Mouse (Mus musculus): ENCODE measurements around the gene Smim22. TPM values are rescaled to one million over a fixed set of nuclear protein-coding genes. Genes with fewer than 3 reads are reported as not detected.

The Smim22 gene
- polyA plus RNA-seq (2012; rRNA removed): 0.87 and 2.6 TPM in 2 replicates

GRCm38 (mm10) chr16:5007067-5007466 lies at the start of gene Smim22:
Gene Smim22 (plus strand): TSS chr16:5007288.

GRCm38 (mm10) chr16:4963797-4964709 lies 43.0 kb upstream of the Smim22 start, which contains the start of gene Anks3:
Gene Anks3 (minus strand): TSS chr16:4964205.

GRCm38 (mm10) chr16:4997553-4997952 lies 9.5 kb upstream of the Smim22 start, which contains the start of gene Sept12:
Gene Sept12 (minus strand): TSS chr16:4997852.

GRCm38 (mm10) chr16:5013054-5013838 lies 6.2 kb downstream of the Smim22 start, which contains the start of gene Rogdi:
Gene Rogdi (minus strand): TSS chr16:5013553.

GRCm38 (mm10) chr16:5049774-5050234 lies 42.7 kb downstream of the Smim22 start, which contains the start of the genes Glyr1 and Ubn1:
Gene Glyr1 (minus strand): TSS chr16:5049863.
Gene Ubn1 (plus strand): TSS chr16:5050057.

Other genes with a start within 250 kb of the Smim22 start
- gene Cdip1, start 217.0 kb upstream of the Smim22 start, polyA plus RNA-seq (2012; rRNA removed): 88.7 and 89.2 TPM in 2 replicates
- 0.01 TPM in 1 of 2 replicates, not detected in the other for gene 4930562C15Rik, start 171.9 kb upstream of the Smim22 start, polyA plus RNA-seq (2012; rRNA removed)
- 34.0 and 37.0 TPM in 2 replicates for gene Ubald1, start 127.0 kb upstream of the Smim22 start, polyA plus RNA-seq (2012; rRNA removed)
- 118 and 123 TPM in 2 replicates for gene Mgrn1, start 121.0 kb upstream of the Smim22 start, polyA plus RNA-seq (2012; rRNA removed)
- 101 and 106 TPM in 2 replicates for gene Nudt16l1, start 68.5 kb upstream of the Smim22 start, polyA plus RNA-seq (2012; rRNA removed)
- 116 and 119 TPM in 2 replicates for gene Anks3, start 43.1 kb upstream of the Smim22 start, polyA plus RNA-seq (2012; rRNA removed)
- gene Sept12, start 9.4 kb upstream of the Smim22 start, polyA plus RNA-seq (2012; rRNA removed): not detected in 2 replicates
- gene Rogdi, start 6.3 kb downstream of the Smim22 start, polyA plus RNA-seq (2012; rRNA removed): 133 and 146 TPM in 2 replicates
- gene Glyr1, start 42.6 kb downstream of the Smim22 start, polyA plus RNA-seq (2012; rRNA removed): 155 and 173 TPM in 2 replicates
- 29.5 and 30.5 TPM in 2 replicates for gene Ubn1, start 42.8 kb downstream of the Smim22 start, polyA plus RNA-seq (2012; rRNA removed)
- gene Ppl, start 125.1 kb downstream of the Smim22 start, polyA plus RNA-seq (2012; rRNA removed): 0.15 and 1.8 TPM in 2 replicates
- 1.1 and 1.4 TPM in 2 replicates for gene Sec14l5, start 139.8 kb downstream of the Smim22 start, polyA plus RNA-seq (2012; rRNA removed)
- gene Nagpa, start 196.7 kb downstream of the Smim22 start, polyA plus RNA-seq (2012; rRNA removed): 9.8 and 12.6 TPM in 2 replicates
- gene AU021092, start 215.0 kb downstream of the Smim22 start, polyA plus RNA-seq (2012; rRNA removed): 10.9 and 14.9 TPM in 2 replicates
- 48.7 and 54.2 TPM in 2 replicates for gene Alg1, start 226.3 kb downstream of the Smim22 start, polyA plus RNA-seq (2012; rRNA removed)
- gene Eef2kmt, start 248.7 kb downstream of the Smim22 start, polyA plus RNA-seq (2012; rRNA removed): 13.9 and 16.0 TPM in 2 replicates

Data from central nervous system, embryonic 14 days (tissue).